Mouse (Mus musculus) lung, postnatal 0 days (tissue): ENCODE data around the gene Nmrk2. TPM values are rescaled to one million over a fixed set of nuclear protein-coding genes. Genes with fewer than 3 reads are reported as not detected.

Experiments
- ATAC-seq: fragments of 200-750 bp; cut with Nextera tagmentation; 2 replicates; pipeline ENCODE4 v1.8.0; 2017; ENCODE audit warnings: moderate library complexity
- DNase-seq: peaks from one replicate; pipeline ENCODE4 v3.0.0-alpha.2; 2016; ENCODE audit warnings: low spot score
- H3K27ac ChIP-seq: fragments of 300-500 bp; sonication (generic); 2 replicates; pipeline ENCODE4 v1.5.1; 2014; ENCODE audit warnings: antibody characterized with exemption, mild to moderate bottlenecking, low read length, mixed read lengths
- H3K27me3 ChIP-seq: fragments of 300-500 bp; sonication (generic); replicated peaks from 2 replicates; pipeline ENCODE4 v1.6.1; 2014; ENCODE audit warnings: low read length, mixed read lengths; ENCODE audit not compliant: insufficient read depth
- H3K36me3 ChIP-seq: fragments of 300-500 bp; sonication (generic); 2 replicates; pipeline ENCODE4 v1.6.1; 2014; ENCODE audit warnings: low read length, mixed read lengths; ENCODE audit not compliant: insufficient read depth
- H3K4me1 ChIP-seq: fragments of 300-500 bp; sonication (generic); 2 replicates; pipeline ENCODE4 v1.6.1; 2014; ENCODE audit warnings: antibody characterized with exemption, low read depth, low read length, mixed read lengths; ENCODE audit not compliant: insufficient read depth
- H3K4me2 ChIP-seq: fragments of 300-500 bp; sonication (generic); replicated peaks from 2 replicates; pipeline ENCODE4 v1.6.1; 2014; ENCODE audit warnings: low read depth, mild to moderate bottlenecking, low read length, moderate library complexity, mixed read lengths
- H3K4me3 ChIP-seq: fragments of 300-500 bp; sonication (generic); 2 replicates; pipeline ENCODE4 v1.5.1; 2014; ENCODE audit warnings: low read depth, low read length
- H3K9ac ChIP-seq: fragments of 300-500 bp; sonication (generic); replicated peaks from 2 replicates; pipeline ENCODE4 v1.6.1; 2014; ENCODE audit warnings: low read depth, mild to moderate bottlenecking
- H3K9me3 ChIP-seq: fragments of 300-500 bp; sonication (generic); 2 replicates; pipeline ENCODE4 v1.6.1; 2016; ENCODE audit warnings: low read length, mixed read lengths
- CTCF ChIP-seq: IDR thresholded peaks from 2 replicates; pipeline ENCODE4 v1.5.1; 2016; ENCODE audit warnings: antibody characterized with exemption, mild to moderate bottlenecking
- EP300 ChIP-seq: IDR thresholded peaks from 2 replicates; pipeline ENCODE4 v1.6.1; 2016; ENCODE audit warnings: antibody characterized with exemption, mild to moderate bottlenecking, control low read depth
- WGBS: fragments of 180-500 bp; shearing (Covaris S2); extraction: QIAGEN DNeasy Blood & Tissue Kit; methylation state at CpG from one replicate; pipeline ENCODE4 v1.1.7; 2014; 5-methylcytosine and 5-hydroxymethylcytosine counted together
- polyA plus RNA-seq: library from polyadenylated mRNA; unstranded; fragments of >200 nt; fragmentation: Nextera tagmentation; extraction: Ambion mirVana; gene quantifications from 2 replicates; pipeline ENCODE4 v1.2.1, GENCODE M21; 2015

The Nmrk2 gene
- polyA plus RNA-seq, 1 experiment from 2014 or later: 0.92 TPM

DNA sequence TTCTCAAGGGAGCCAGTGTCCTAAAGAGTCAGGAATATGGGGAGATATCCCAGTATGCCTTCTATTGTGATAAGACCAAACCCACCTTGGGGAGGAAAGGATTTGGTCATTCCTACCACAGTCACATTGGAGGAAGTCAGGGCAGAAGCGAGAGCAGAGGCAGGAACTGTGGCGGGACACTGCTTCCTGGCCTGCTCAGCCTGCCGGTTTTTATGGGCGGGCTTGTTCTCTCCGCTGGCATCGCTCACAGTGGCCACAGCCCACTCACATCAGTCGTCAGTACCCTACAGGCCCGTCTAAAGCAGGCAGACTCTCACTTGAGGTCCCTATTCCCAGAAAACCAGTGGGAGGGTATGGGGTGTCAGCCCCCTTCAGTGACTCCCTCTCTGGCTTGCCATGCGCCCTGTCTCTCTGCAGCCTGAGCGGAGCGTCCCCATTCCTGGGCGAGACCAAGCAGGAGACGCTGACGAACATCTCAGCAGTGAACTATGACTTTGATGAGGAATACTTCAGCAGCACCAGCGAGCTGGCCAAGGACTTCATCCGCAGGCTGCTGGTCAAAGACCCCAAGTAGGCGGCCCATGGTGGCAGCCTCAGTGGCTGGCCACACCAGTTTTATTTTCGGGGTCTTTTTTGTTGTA lies 10.4 kb downstream of the Nmrk2 start:
- WGBS: 57% methylated on average over 18 of the region's 18 CpGs
- Histone ChIP-seq H3K9me3 (no peaks in the 10 kb centered on the region), H3K4me1 (peaks cover 9% of the 10 kb centered on the region; the same call in 1 of the 2 replicates), H3K9ac (peak overlapping the region; percentile 26; the same call in 1 of the 2 replicates), H3K36me3 (peaks cover 13% of the 10 kb centered on the region; the same call in 1 of the 2 replicates), H3K27ac (peak overlapping the region; percentile 86), H3K27me3 (peaks cover 9% of the 10 kb centered on the region; the same call in 1 of the 2 replicates), H3K4me3 (peak overlapping the region; percentile 60; the same call in 1 of the 2 replicates), H3K4me2 (peak overlapping the region; percentile 85; the same call in 1 of the 2 replicates)
- TF ChIP-seq EP300: no peak
- no peak for TF ChIP-seq CTCF
- ATAC-seq: peak; percentile 14
- DNase-seq: peak; percentile 33

DNA sequence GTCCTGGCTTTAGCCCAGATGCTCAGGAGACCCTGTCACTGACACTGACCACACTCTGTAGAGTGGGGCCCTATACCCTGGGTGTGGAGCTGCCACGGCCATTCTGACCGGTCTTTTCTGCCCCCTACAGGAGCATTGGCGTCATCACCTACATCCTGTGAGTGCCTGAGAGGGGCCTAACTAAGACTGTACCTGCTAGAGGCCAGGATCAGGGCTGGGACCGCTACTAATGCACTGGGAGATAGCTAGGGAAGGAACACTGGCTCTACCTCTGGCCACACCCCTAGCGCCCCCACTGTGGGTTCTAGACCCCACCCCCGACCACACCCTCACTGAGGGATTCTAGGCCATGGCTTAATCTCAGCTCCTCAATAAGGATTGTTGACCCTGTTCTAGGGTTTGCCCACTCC lies 10.9 kb downstream of the Nmrk2 start:
- peak overlapping the region; percentile 20; the same call in 1 of the 2 replicates for H3K27ac ChIP-seq
- H3K27me3 ChIP-seq: peaks cover 9% of the 10 kb centered on the region; the same call in 1 of the 2 replicates
- ATAC-seq (peak; percentile 17; the same call in 1 of the 2 replicates), DNase-seq (no peak)
- no peaks in the 10 kb centered on the region for H3K9me3 ChIP-seq
- H3K4me3 ChIP-seq: no peak overlapping the region
- no peak for TF ChIP-seq EP300
- TF ChIP-seq CTCF: peak; percentile 60
- H3K36me3 ChIP-seq: peaks cover 13% of the 10 kb centered on the region; the same call in 1 of the 2 replicates
- no peak overlapping the region for H3K4me2 ChIP-seq
- 60% methylated on average over 6 of the region's 6 CpGs for WGBS
- no peak overlapping the region for H3K9ac ChIP-seq
- H3K4me1 ChIP-seq: peaks cover 9% of the 10 kb centered on the region; the same call in 1 of the 2 replicates

DNA sequence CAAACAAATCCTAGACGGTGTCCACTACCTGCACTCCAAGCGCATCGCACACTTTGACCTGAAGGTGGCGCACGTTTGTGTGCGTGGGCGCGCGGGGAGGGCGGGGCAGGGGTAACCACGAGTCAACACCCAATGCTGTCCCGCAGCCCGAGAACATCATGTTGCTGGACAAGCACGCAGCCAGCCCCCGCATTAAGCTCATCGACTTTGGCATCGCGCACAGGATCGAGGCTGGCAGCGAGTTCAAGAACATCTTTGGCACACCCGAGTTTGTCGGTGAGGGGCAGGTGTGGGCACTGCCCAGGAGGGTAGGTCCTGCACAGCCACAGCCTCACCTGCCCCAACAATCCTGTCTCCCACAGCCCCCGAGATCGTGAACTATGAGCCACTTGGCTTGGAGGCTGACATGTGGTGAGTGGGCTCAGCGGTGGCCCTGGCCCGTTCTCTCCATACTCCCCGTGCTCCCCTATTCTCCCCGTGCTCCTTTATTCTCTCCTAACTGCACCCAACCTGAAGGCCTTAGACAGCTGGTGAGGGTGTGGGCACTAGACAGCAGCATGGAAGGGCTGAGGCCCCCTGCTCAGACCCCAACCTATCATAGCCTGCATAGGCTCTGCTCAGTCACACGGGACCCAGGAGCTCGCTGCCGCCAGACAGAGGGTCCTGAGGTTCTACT lies 11.5 kb downstream of the Nmrk2 start:
- 70% methylated on average over 31 of the region's 31 CpGs for WGBS
- ATAC-seq (no peak), DNase-seq (peak; percentile 42)
- Histone ChIP-seq H3K9me3 (no peaks in the 10 kb centered on the region), H3K4me2 (no peak overlapping the region), H3K27ac (peak overlapping the region; percentile 20; the same call in 1 of the 2 replicates), H3K4me3 (no peak overlapping the region), H3K36me3 (peaks cover 13% of the 10 kb centered on the region; the same call in 1 of the 2 replicates), H3K4me1 (peaks cover 9% of the 10 kb centered on the region; the same call in 1 of the 2 replicates), H3K9ac (no peak overlapping the region), H3K27me3 (peaks cover 7% of the 10 kb centered on the region; the same call in 1 of the 2 replicates)
- no peak for TF ChIP-seq EP300
- peak; percentile 73 for TF ChIP-seq CTCF

DNA sequence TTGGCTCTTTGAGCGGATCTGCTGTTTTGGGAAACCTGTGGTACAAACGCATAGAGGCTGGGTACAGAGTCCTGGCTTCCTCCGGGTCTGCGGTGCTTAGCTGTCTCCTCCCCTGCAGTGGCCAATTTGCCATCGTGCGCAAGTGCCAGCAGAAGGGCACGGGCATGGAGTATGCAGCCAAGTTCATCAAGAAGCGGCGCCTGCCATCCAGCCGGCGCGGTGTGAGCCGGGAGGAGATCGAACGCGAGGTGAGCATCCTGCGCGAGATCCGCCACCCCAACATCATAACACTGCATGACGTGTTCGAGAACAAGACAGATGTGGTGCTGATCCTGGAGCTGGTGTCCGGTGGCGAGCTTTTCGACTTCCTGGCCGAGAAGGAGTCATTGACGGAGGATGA lies 12.0 kb downstream of the Nmrk2 start:
- Histone ChIP-seq H3K27me3 (0 out of 2 replicates have a peak, but pooled peaks cover 3% of the 10 kb centered on the region), H3K9ac (no peak overlapping the region), H3K36me3 (peaks cover 13% of the 10 kb centered on the region; the same call in 1 of the 2 replicates), H3K9me3 (no peaks in the 10 kb centered on the region), H3K27ac (no peak overlapping the region), H3K4me2 (no peak overlapping the region), H3K4me1 (peaks cover 9% of the 10 kb centered on the region; the same call in 1 of the 2 replicates), H3K4me3 (no peak overlapping the region)
- WGBS: 78% methylated on average over 26 of the region's 26 CpGs
- TF ChIP-seq CTCF (no peak), EP300 (no peak)
- DNase-seq (no peak), ATAC-seq (no peak)

DNA sequence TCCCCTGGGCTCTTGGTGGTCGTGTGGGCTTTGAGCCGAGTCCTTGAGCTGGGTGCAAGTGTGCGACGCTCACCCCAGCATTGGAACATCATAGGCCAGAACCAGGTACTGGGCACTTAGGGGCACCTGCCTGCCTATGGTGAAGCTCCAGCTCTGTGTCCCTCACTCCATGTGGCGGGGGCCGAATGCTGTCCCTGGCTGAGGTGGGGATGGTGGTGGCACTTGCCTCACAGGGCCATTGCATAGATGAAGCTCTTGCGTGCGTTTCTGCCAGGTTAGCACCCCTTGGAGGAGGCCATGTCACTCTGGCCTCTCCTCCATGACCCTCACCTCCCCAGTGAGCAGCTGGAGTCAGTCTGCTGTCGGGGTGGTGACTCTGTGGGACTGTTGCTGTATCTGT lies 14.7 kb downstream of the Nmrk2 start:
- Histone ChIP-seq H3K9me3 (no peaks in the 10 kb centered on the region), H3K4me3 (no peak overlapping the region), H3K27me3 (no peaks in the 10 kb centered on the region), H3K27ac (no peak overlapping the region), H3K4me2 (no peak overlapping the region), H3K36me3 (peaks cover 13% of the 10 kb centered on the region; the same call in 1 of the 2 replicates), H3K4me1 (peaks cover 15% of the 10 kb centered on the region; the same call in 1 of the 2 replicates), H3K9ac (no peak overlapping the region)
- ATAC-seq (no peak), DNase-seq (no peak)
- WGBS: 92% methylated on average over 9 of the region's 9 CpGs
- no peak for TF ChIP-seq CTCF
- TF ChIP-seq EP300: no peak

DNA sequence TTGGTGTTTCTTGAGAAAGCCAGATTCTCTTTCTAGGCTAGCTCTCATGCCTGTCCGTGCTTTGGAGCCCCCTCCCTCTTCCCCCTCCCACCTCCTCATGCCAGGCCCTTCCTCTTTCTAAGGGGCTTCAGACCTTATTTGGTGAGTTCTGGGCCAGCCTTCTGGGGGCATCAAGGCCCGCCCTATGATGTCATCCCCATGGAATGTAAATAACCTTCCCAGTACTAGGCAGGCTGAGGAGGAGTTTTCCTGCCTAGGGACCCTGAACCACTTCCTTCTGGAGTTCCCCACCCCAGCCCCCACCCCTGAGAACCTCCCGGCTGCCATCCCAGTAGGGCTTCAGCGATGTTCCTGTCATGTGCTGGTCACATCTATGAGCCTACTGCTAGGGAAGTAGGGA lies 17.1 kb downstream of the Nmrk2 start:
- TF ChIP-seq EP300 (peak; percentile 78), CTCF (no peak)

More for the DNA sequence above, 17.1 kb downstream of the Nmrk2 start:
- peaks cover 28% of the 10 kb centered on the region for H3K36me3 ChIP-seq
- no peak overlapping the region for H3K4me3 ChIP-seq
- WGBS: 8% methylated on average over 4 of the region's 4 CpGs
- H3K9ac ChIP-seq: no peak overlapping the region
- no peak overlapping the region for H3K4me2 ChIP-seq
- H3K27me3 ChIP-seq: no peaks in the 10 kb centered on the region
- H3K27ac ChIP-seq: peak overlapping the region; percentile 89
- ATAC-seq (peak; percentile 45), DNase-seq (peak; percentile 90)
- H3K4me1 ChIP-seq: peaks cover 7% of the 10 kb centered on the region; the same call in 1 of the 2 replicates
- H3K9me3 ChIP-seq: no peaks in the 10 kb centered on the region
